Mouse (Mus musculus): ENCODE results near the gene Znrf4. TPM values are rescaled to one million over a fixed set of nuclear protein-coding genes. Genes with fewer than 3 reads are reported as not detected.

Gene Znrf4
- polyA plus RNA-seq, 1 experiment from 2014 or later = not detected

DNA sequence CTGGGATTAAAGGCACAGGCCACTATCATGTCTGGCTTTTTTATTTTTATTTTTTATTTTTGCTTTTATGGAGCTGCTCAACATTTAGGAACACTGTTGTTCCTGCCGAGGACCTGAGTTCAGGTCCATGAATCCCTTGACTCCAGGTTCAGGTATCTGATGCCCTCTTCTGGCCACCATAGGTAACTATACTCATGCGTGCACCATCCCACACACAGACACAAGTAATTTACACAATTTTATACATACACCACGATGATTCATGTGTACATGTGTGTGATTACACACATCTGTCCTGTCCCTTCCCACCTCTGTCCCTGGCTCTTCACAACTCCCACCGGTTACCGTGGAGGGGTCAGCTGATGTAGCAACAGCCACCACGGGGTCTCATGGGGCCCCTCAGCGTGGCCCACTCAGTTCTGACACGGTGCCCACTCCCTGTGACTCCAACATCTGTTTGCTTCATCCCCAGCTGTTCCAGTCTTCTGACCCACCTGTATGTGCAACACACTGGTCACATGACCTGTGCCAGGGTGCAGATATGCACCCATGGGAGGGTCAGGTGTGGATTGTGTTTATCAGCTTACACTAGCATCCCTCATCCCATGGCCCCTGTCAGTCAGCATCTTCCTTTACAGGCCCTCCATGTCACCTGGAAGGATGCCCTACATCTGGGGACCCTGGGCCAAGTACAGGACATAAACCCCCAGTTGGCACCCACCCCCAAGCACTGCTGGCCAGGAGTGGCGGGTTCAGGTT is 35.8 kb upstream of the Znrf4 start:
- H3K9ac ChIP-seq = no peak overlapping the region
- 0 out of 2 replicates have a peak, but pooled peaks cover 4% of the 10 kb centered on the region for H3K4me1 ChIP-seq (replicated peaks)
- no peak overlapping the region for H3K4me3 ChIP-seq (replicated peaks)
- H3K27ac ChIP-seq (replicated peaks) = no peak overlapping the region
- H3K9me3 ChIP-seq (replicated peaks) = no peaks in the 10 kb centered on the region
- H3K27me3 ChIP-seq = no peaks in the 10 kb centered on the region
- H3K4me2 ChIP-seq = no peak overlapping the region
- WGBS (ENCODE audit: insufficient replicate concordance) = 63% methylated on average over 9 of the region's 9 CpGs
- no peaks in the 10 kb centered on the region for H3K36me3 ChIP-seq (replicated peaks)
- no peak for ATAC-seq (ENCODE audit: insufficient read depth)

- 59% methylated on average over 17 of the region's 17 CpGs for WGBS (ENCODE audit: insufficient replicate concordance)
- H3K9me3 ChIP-seq (replicated peaks) = no peaks in the 10 kb centered on the region
- H3K27me3 ChIP-seq = peaks cover 5% of the 10 kb centered on the region; the same call in 1 of the 2 replicates
- H3K36me3 ChIP-seq (replicated peaks) = no peaks in the 10 kb centered on the region
- H3K4me1 ChIP-seq (replicated peaks) = 0 out of 2 replicates have a peak, but pooled peaks cover 4% of the 10 kb centered on the region
- no peak overlapping the region for H3K27ac ChIP-seq (replicated peaks)
- H3K9ac ChIP-seq = no peak overlapping the region
- ATAC-seq (ENCODE audit: insufficient read depth) = no peak
- H3K4me2 ChIP-seq = no peak overlapping the region
- no peak overlapping the region for H3K4me3 ChIP-seq (replicated peaks)
Measured at GRCm38 (mm10) chr17:56547116-56547845, 35.0 kb upstream of the Znrf4 start.

DNA sequence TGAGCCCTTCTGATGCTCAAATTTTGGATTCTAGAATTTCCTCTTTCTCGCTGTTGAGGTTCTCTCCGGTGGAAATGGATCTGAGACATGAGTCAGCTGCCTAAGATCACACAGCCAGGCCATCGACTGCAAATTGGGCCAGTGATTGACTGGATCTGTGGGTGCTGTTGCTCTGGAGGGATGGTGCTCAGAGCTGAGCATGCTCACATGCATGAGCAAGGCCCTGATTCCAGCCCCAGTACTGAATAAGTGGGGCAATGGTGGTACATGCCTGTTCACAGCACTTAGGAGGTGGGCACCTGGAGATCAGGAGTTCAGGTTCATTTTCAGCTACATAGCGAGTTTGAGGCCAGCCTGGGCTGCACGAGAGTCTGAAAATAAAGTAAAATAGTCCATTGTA is 34.3 kb upstream of the Znrf4 start:
- Histone ChIP-seq H3K4me2 (no peak overlapping the region), H3K36me3 (replicated peaks) (no peaks in the 10 kb centered on the region), H3K9me3 (replicated peaks) (no peaks in the 10 kb centered on the region), H3K27ac (replicated peaks) (no peak overlapping the region), H3K27me3 (peaks cover 8% of the 10 kb centered on the region; the same call in 1 of the 2 replicates), H3K4me3 (replicated peaks) (no peak overlapping the region), H3K4me1 (replicated peaks) (0 out of 2 replicates have a peak, but pooled peaks cover 4% of the 10 kb centered on the region), H3K9ac (no peak overlapping the region)
- 67% methylated on average over 5 of the region's 5 CpGs for WGBS (ENCODE audit: insufficient replicate concordance)
- no peak for ATAC-seq (ENCODE audit: insufficient read depth)

DNA sequence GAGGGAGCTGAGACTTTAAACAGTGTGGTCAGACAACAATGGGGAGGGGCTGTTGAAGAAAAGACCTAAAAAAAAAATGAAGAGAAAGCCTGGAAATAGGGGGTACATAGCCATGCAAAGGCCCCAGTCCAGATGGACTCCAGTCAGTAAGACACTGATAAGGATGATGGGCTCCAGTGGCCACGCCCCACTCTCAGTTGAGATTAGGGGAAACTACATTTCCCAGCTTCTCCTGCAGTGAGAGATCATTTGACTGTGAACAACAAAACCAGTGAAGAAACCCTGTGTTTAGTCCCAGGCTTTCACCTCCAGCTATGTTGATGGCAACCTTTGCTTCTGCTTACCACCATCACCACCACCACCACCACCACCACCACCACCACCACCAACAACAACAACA is 33.7 kb upstream of the Znrf4 start:
- WGBS (ENCODE audit: insufficient replicate concordance) = 26% methylated on average over 1 of the region's 1 CpGs
- no peak for ATAC-seq (ENCODE audit: insufficient read depth)
- H3K36me3 ChIP-seq (replicated peaks) = no peaks in the 10 kb centered on the region

DNA sequence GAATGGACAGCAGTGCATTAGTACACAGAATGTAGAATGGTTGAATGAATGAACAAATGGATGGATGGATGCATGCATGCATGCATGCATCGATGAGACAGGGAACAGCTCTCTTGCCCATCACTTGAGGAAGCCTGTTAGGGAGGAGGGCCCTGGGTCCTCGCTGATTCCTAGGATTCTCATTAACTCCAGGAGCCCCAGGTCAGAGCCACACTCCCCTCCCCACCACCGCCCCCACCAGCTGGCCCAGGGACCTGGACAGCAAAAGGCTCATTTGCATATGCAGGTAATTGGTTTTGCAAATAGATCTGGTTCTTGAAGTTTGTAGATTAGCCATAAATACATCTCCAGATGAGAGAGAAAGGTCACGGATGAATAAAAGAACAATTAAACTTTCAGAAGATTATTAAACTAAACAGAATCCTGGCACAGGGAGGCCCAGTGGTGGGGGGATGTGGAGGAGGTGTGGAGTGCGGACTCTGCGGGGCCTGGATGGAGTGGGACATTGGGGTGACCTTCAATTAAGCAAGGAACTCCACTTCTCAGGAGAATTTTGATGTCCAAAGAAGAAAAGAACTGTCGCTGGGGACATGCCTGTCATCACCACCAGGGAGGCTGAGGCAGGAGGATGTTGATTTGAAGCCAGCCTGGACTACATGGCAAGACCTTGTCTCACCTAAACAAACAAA is 32.6 kb upstream of the Znrf4 start:
- H3K27ac ChIP-seq (replicated peaks) = no peak overlapping the region

More for the DNA sequence above, 33.7 kb upstream of the Znrf4 start:
- Histone ChIP-seq H3K4me2 (no peak overlapping the region), H3K9ac (no peak overlapping the region), H3K9me3 (replicated peaks) (no peaks in the 10 kb centered on the region), H3K4me3 (replicated peaks) (no peak overlapping the region), H3K27me3 (peaks cover 8% of the 10 kb centered on the region; the same call in 1 of the 2 replicates), H3K4me1 (replicated peaks) (0 out of 2 replicates have a peak, but pooled peaks cover 4% of the 10 kb centered on the region), H3K27ac (replicated peaks) (no peak overlapping the region)

GRCm38 (mm10) chr17:56543684-56544224 is 31.5 kb upstream of the Znrf4 start:
- Histone ChIP-seq H3K9me3 (replicated peaks) (no peaks in the 10 kb centered on the region), H3K36me3 (replicated peaks) (no peaks in the 10 kb centered on the region), H3K27me3 (peaks cover 12% of the 10 kb centered on the region; the same call in 1 of the 2 replicates), H3K27ac (replicated peaks) (no peak overlapping the region), H3K4me2 (no peak overlapping the region), H3K4me1 (replicated peaks) (0 out of 2 replicates have a peak, but pooled peaks cover 4% of the 10 kb centered on the region), H3K9ac (no peak overlapping the region), H3K4me3 (replicated peaks) (no peak overlapping the region)
- no peak for ATAC-seq (ENCODE audit: insufficient read depth)
- 65% methylated on average over 3 of the region's 3 CpGs for WGBS (ENCODE audit: insufficient replicate concordance)

More for the DNA sequence above, 32.6 kb upstream of the Znrf4 start:
- Histone ChIP-seq H3K4me1 (replicated peaks) (0 out of 2 replicates have a peak, but pooled peaks cover 4% of the 10 kb centered on the region), H3K36me3 (replicated peaks) (no peaks in the 10 kb centered on the region), H3K4me2 (no peak overlapping the region), H3K4me3 (replicated peaks) (no peak overlapping the region), H3K9me3 (replicated peaks) (no peaks in the 10 kb centered on the region), H3K9ac (no peak overlapping the region), H3K27me3 (peaks cover 8% of the 10 kb centered on the region; the same call in 1 of the 2 replicates)
- no peak for ATAC-seq (ENCODE audit: insufficient read depth)
- WGBS (ENCODE audit: insufficient replicate concordance) = 50% methylated on average over 7 of the region's 7 CpGs

- Histone ChIP-seq H3K36me3 (replicated peaks) (no peaks in the 10 kb centered on the region), H3K9me3 (replicated peaks) (no peaks in the 10 kb centered on the region), H3K4me1 (replicated peaks) (0 out of 2 replicates have a peak, but pooled peaks cover 4% of the 10 kb centered on the region), H3K4me3 (replicated peaks) (no peak overlapping the region), H3K27me3 (peaks cover 16% of the 10 kb centered on the region; the same call in 1 of the 2 replicates), H3K27ac (replicated peaks) (no peak overlapping the region), H3K4me2 (no peak overlapping the region), H3K9ac (no peak overlapping the region)
- WGBS (ENCODE audit: insufficient replicate concordance) = 41% methylated on average over 8 of the region's 8 CpGs
- ATAC-seq (ENCODE audit: insufficient read depth) = no peak
Measured at GRCm38 (mm10) chr17:56542736-56543135, 30.5 kb upstream of the Znrf4 start.

DNA sequence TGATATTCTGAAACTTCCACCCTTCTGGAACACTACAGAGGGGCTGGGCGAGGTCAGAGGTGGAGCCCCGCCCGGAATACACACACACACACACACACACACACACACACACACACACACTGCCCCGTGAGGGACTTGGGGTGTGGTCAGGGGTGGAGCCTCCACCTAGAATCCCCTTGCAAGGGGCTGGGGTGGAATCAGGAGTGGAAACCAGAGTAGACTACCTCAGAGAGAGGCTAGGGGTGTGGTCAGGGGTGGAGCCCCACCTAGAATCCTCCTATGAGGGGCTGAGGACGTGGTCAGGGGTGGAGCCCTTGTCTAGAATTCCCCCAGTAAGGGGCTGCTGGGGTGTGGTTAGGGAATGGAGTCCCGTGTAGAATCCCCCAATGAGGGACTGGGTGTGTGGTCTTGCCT is 28.3 kb upstream of the Znrf4 start:
- H3K4me3 ChIP-seq (replicated peaks) = no peak overlapping the region
- H3K9ac ChIP-seq = no peak overlapping the region
- no peaks in the 10 kb centered on the region for H3K4me1 ChIP-seq (replicated peaks)
- 29% methylated on average over 6 of the region's 6 CpGs for WGBS (ENCODE audit: insufficient replicate concordance)
- ATAC-seq (ENCODE audit: insufficient read depth) = peak; percentile 18; the same call in 1 of the 2 replicates
- no peak overlapping the region for H3K4me2 ChIP-seq
- H3K9me3 ChIP-seq (replicated peaks) = no peaks in the 10 kb centered on the region
- no peak overlapping the region for H3K27ac ChIP-seq (replicated peaks)
- no peaks in the 10 kb centered on the region for H3K36me3 ChIP-seq (replicated peaks)
- peaks cover 22% of the 10 kb centered on the region; the same call in 1 of the 2 replicates for H3K27me3 ChIP-seq

DNA sequence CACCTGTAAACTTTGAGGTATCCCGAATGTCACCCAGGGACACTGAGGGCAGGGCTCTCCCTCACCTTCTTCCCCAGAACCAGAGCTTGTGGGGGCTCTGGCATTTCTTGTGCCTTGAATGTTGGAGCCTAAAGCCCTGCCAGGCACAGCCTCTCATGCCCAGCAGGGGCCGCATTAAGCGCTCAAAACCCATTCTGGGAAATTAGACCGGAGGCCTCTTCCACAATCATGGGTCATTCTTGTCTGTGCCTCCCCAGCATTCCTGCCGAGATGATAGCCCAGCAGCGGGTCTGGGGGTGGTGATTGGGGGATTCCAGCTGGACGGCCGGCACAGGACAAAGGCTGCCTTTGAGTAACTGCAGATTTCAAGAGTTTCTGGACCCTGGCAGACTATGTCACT is 25.7 kb upstream of the Znrf4 start:
- ATAC-seq (ENCODE audit: insufficient read depth) = no peak
- H3K36me3 ChIP-seq (replicated peaks) = no peaks in the 10 kb centered on the region
- 44% methylated on average over 8 of the region's 8 CpGs for WGBS (ENCODE audit: insufficient replicate concordance)

DNA sequence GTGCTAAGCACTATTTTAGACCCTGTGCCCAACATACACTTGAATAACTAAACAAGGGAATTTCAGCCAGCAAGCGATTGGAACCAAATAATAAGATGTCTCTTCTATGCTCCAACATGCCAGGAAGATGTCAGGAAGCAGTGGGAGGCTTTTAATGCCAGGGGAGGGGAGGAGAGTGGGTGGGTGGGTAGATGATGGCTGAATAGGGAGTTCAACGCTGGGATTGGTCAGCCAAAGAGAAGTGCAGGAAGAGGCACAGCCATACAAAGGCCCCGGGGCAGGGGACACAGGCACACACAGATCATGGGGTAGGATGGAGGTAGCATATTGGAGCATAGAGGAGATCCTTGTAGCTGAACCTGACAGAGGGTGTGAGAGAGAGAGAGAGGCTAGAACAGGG is 24.6 kb upstream of the Znrf4 start:
- no peak for ATAC-seq (ENCODE audit: insufficient read depth)
- WGBS (ENCODE audit: insufficient replicate concordance) = 45% methylated on average over 3 of the region's 3 CpGs

More for the DNA sequence above, 25.7 kb upstream of the Znrf4 start:
- H3K4me1 ChIP-seq (replicated peaks) = no peaks in the 10 kb centered on the region
- no peak overlapping the region for H3K27ac ChIP-seq (replicated peaks)
- H3K27me3 ChIP-seq = peaks cover 26% of the 10 kb centered on the region; the same call in 1 of the 2 replicates
- no peaks in the 10 kb centered on the region for H3K9me3 ChIP-seq (replicated peaks)
- H3K4me2 ChIP-seq = no peak overlapping the region
- H3K4me3 ChIP-seq (replicated peaks) = no peak overlapping the region
- no peak overlapping the region for H3K9ac ChIP-seq

More for the DNA sequence above, 24.6 kb upstream of the Znrf4 start:
- H3K4me2 ChIP-seq = no peak overlapping the region
- H3K4me1 ChIP-seq (replicated peaks) = no peaks in the 10 kb centered on the region
- H3K9me3 ChIP-seq (replicated peaks) = no peaks in the 10 kb centered on the region
- H3K36me3 ChIP-seq (replicated peaks) = no peaks in the 10 kb centered on the region
- peaks cover 17% of the 10 kb centered on the region; the same call in 1 of the 2 replicates for H3K27me3 ChIP-seq
- no peak overlapping the region for H3K27ac ChIP-seq (replicated peaks)
- no peak overlapping the region for H3K9ac ChIP-seq
- H3K4me3 ChIP-seq (replicated peaks) = no peak overlapping the region

Measured in liver, embryonic 15.5 days (tissue).